8 mouse cellular contexts compared by ENCODE assay signal in the genomic region with DNA sequence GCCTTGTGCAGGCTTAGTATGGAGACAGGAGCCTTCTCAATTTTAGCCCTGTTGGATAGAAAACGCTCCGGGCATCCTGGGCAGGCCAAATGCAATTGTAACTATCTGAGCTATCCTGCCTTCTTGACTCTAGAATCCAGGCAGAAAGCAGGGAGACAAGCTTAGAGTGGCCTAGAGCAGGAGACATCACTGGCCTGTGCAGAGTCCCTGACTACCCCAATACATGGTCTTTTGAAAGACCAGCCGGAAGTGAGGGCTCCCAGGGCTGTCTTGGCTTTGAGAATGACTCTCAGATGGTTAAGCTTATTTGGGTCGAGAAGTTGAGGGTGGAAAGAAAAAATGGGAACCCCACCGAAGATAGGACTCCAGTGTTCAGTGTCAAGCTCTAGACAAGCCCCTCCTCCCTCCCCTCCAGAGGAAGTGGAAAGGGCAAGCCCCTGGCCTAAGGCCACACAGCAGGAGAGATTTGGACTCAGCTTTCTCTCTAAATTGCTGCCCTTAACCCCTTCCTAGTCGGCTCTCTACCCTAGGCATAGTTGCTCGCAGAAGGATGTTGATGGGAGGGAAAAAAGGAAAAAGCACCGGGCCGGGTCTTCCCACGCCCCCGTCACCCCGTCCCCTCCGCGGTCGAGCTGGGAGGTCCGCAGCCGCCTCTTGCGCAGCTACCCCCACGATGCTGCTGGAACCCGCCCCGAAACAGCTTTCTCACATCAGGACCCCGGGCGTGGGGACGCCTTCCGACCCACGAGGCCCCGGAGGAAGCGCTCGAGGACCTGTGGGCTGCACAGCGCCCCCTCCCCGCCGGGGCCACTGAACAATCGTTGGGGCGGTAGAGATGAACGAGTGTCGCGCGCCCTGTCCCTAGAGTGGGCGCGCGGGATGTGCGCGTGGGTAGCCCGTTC.
DNase-seq lines count a peak whose midpoint lies in the region; ATAC-seq and TF ChIP-seq lines count a peak whose summit lies in the region.

No protein-coding gene starts in this region.

- peak; percentile 33 for TF ChIP-seq CTCF in hindbrain, postnatal 0 days (IDR thresholded peaks at IDR 0.05; ENCODE audit: low read depth)

- H3K27me3 ChIP-seq in megakaryocyte, embryonic 14.5 days (replicated peaks): peaks cover 36% of the 10 kb centered on the region
- H3K27me3 ChIP-seq in hindbrain, postnatal 0 days (ENCODE audit: insufficient read depth, low read length): no peaks in the 10 kb centered on the region
- H3K27me3 ChIP-seq in liver, embryonic 12.5 days (replicated peaks): peaks cover 64% of the 10 kb centered on the region
- H3K27me3 ChIP-seq in neural tube, embryonic 11.5 days (ENCODE audit: control insufficient read depth, insufficient read depth, low read length): no peaks in the 10 kb centered on the region

- peak overlapping the region; percentile 54 for H3K4me2 ChIP-seq in hindbrain, postnatal 0 days (ENCODE audit: low read depth, low read length)
- peak overlapping the region; percentile 73 for H3K4me2 ChIP-seq in liver, embryonic 12.5 days
- peak overlapping the region; percentile 75 for H3K4me2 ChIP-seq in neural tube, embryonic 11.5 days (ENCODE audit: low read depth)

- no peaks in the 10 kb centered on the region for H3K36me3 ChIP-seq in megakaryocyte, embryonic 14.5 days (replicated peaks; ENCODE audit: low read length)
- no peaks in the 10 kb centered on the region for H3K36me3 ChIP-seq in hindbrain, postnatal 0 days (ENCODE audit: insufficient read depth, low read length)
- H3K36me3 ChIP-seq in liver, embryonic 12.5 days: no peaks in the 10 kb centered on the region
- no peaks in the 10 kb centered on the region for H3K36me3 ChIP-seq in neural tube, embryonic 11.5 days (ENCODE audit: control insufficient read depth, insufficient read depth, low read length)

- DNase-seq in cerebellum, adult 9-11 months: peak; percentile 76
- peak; percentile 81 for DNase-seq in gastrocnemius, postnatal 14 days
- peak; percentile 66 for DNase-seq in hindbrain, postnatal 0 days (ENCODE audit: low spot score)
- peak; percentile 70 for DNase-seq in neural tube, embryonic 11.5 days (ENCODE audit: low spot score)
- DNase-seq in right cerebral cortex, postnatal 25 days: no peak

- ATAC-seq in megakaryocyte, adult 5-6 weeks (ENCODE audit: poor library complexity, severe bottlenecking): no peak
- peak; percentile 39 for ATAC-seq in hindbrain, postnatal 0 days
- peak; percentile 40; the same call in 1 of the 2 replicates for ATAC-seq in liver, embryonic 12.5 days
- ATAC-seq in neural tube, embryonic 11.5 days (ENCODE audit: insufficient read depth, low FRiP score, low TSS enrichment): no peak

- peaks cover 7% of the 10 kb centered on the region for H3K9me3 ChIP-seq in megakaryocyte, embryonic 14.5 days
- no peaks in the 10 kb centered on the region for H3K9me3 ChIP-seq in hindbrain, postnatal 0 days (ENCODE audit: low read length)
- no peaks in the 10 kb centered on the region for H3K9me3 ChIP-seq in liver, embryonic 12.5 days (replicated peaks)
- no peaks in the 10 kb centered on the region for H3K9me3 ChIP-seq in neural tube, embryonic 11.5 days (ENCODE audit: control insufficient read depth, low read length)

- peak overlapping the region; percentile 58 for H3K9ac ChIP-seq in hindbrain, postnatal 0 days (replicated peaks; ENCODE audit: low read length)
- H3K9ac ChIP-seq in liver, embryonic 12.5 days: peak overlapping the region; percentile 53
- H3K9ac ChIP-seq in neural tube, embryonic 11.5 days (ENCODE audit: low read length): peak overlapping the region; percentile 66

- WGBS in hindbrain, postnatal 0 days: 4% methylated on average over 44 of the region's 44 CpGs
- 6% methylated on average over 44 of the region's 44 CpGs for WGBS in liver, embryonic 12.5 days (ENCODE audit: insufficient replicate concordance)
- WGBS in neural tube, embryonic 11.5 days: 3% methylated on average over 44 of the region's 44 CpGs

- peak overlapping the region; percentile 90 for H3K4me3 ChIP-seq in megakaryocyte, embryonic 14.5 days (replicated peaks)
- H3K4me3 ChIP-seq in hindbrain, postnatal 0 days (ENCODE audit: low read length): peak overlapping the region; percentile 18
- peak overlapping the region; percentile 41 for H3K4me3 ChIP-seq in liver, embryonic 12.5 days
- H3K4me3 ChIP-seq in neural tube, embryonic 11.5 days (ENCODE audit: low read depth, low read length): peak overlapping the region; percentile 15

- H3K4me1 ChIP-seq in megakaryocyte, embryonic 14.5 days: peaks cover 59% of the 10 kb centered on the region
- H3K4me1 ChIP-seq in hindbrain, postnatal 0 days (ENCODE audit: insufficient read depth, low read length): peaks cover 36% of the 10 kb centered on the region
- peaks cover 39% of the 10 kb centered on the region for H3K4me1 ChIP-seq in liver, embryonic 12.5 days
- peaks cover 37% of the 10 kb centered on the region for H3K4me1 ChIP-seq in neural tube, embryonic 11.5 days (ENCODE audit: control insufficient read depth, insufficient read depth, low read length)

- intact Hi-C loops in gastrocnemius, postnatal 14 days (cut with DNase I; ENCODE audit: low total_unique reads): no loop called here

- peak overlapping the region; percentile 95 for H3K27ac ChIP-seq in hindbrain, postnatal 0 days
- peak overlapping the region; percentile 77 for H3K27ac ChIP-seq in liver, embryonic 12.5 days
- peak overlapping the region; percentile 95 for H3K27ac ChIP-seq in neural tube, embryonic 11.5 days (ENCODE audit: low read depth, low read length)

Comparison
In these comparisons a context has a peak if more than half of its experiments do, and no peak if none do; other contexts are left out.
1. H3K4me3 ChIP-seq: peak in every context shown above with its lines; median percentile 90 in megakaryocyte, embryonic 14.5 days; 41 in liver, embryonic 12.5 days; 18 in hindbrain, postnatal 0 days; 15 in neural tube, embryonic 11.5 days.
2. ATAC-seq: peak in hindbrain, postnatal 0 days (single experiment) and liver, embryonic 12.5 days (single experiment); none in megakaryocyte, adult 5-6 weeks (single experiment) and neural tube, embryonic 11.5 days (single experiment).
3. Peak in every context shown above with its lines, with median percentiles within 50 percentile points of each other: H3K27ac ChIP-seq, H3K4me2 ChIP-seq and H3K9ac ChIP-seq.